Mouse (Mus musculus) spleen, adult 2 months (tissue): ENCODE results near the gene AI854703. TPM values are rescaled to one million over a fixed set of nuclear protein-coding genes. Genes with fewer than 3 reads are reported as not detected.
A peak's percentile ranks its signal among the peaks of the same experiment; 100 is the strongest.

ENCODE experiments used
- DNase-seq, 2 experiments: peaks; one replicate each; pipeline versions ENCODE4 v3.0.0 to v3.0.0-alpha.2; 2012 to 2021; ENCODE audit warnings: low spot score in 2 of 2, low read depth in 1 of 2
- H3K27ac ChIP-seq: fragments of 200-500 bp; 2 replicates; pipeline ENCODE4 v1.5.1; 2012; ENCODE audit warnings: low read length, inconsistent platforms; ENCODE audit not compliant: insufficient read depth
- H3K27me3 ChIP-seq: fragments of 200-500 bp; 2 replicates; pipeline ENCODE4 v1.6.1; 2012; ENCODE audit warnings: mild to moderate bottlenecking, moderate library complexity, low read length, inconsistent platforms; ENCODE audit not compliant: control insufficient read depth, insufficient read depth
- H3K36me3 ChIP-seq: fragments of 200-500 bp; 2 replicates; pipeline ENCODE4 v1.6.1; 2012; ENCODE audit warnings: mild to moderate bottlenecking, low read length, inconsistent platforms; ENCODE audit not compliant: control insufficient read depth, insufficient read depth
- H3K4me1 ChIP-seq: fragments of 200-500 bp; 2 replicates; pipeline ENCODE4 v1.6.1; 2011; ENCODE audit warnings: inconsistent platforms; ENCODE audit not compliant: control insufficient read depth, insufficient read depth, insufficient read length
- H3K4me3 ChIP-seq: fragments of 200-500 bp; 2 replicates; pipeline ENCODE4 v1.5.1; 2011; ENCODE audit warnings: mild to moderate bottlenecking, inconsistent platforms; ENCODE audit not compliant: insufficient read depth, insufficient read length; ENCODE audit errors: extremely low read depth
- CTCF ChIP-seq: fragments of 200-500 bp; IDR thresholded peaks from 2 replicates; pipeline ENCODE4 v1.5.1; 2011; ENCODE audit warnings: mild to moderate bottlenecking, inconsistent platforms; ENCODE audit not compliant: insufficient read depth, insufficient read length, insufficient replicate concordance; ENCODE audit errors: extremely low read depth
- POLR2A ChIP-seq: fragments of 200-500 bp; IDR thresholded peaks from 2 replicates; pipeline ENCODE4 v1.6.1; 2011; ENCODE audit warnings: low read depth, low read length, inconsistent platforms
- WGBS: fragments of 180-500 bp; shearing (Covaris S2); methylation state at CpG from one replicate; pipeline ENCODE4 v1.1.7; 2018; 5-methylcytosine and 5-hydroxymethylcytosine counted together
- polyA plus RNA-seq: library from polyadenylated mRNA; depleted of rRNA; stranded (reverse); fragments of >200 nt; gene quantifications from 2 replicates; pipeline ENCODE4 v1.2.3, GENCODE M21; 2012

Gene AI854703
- polyA plus RNA-seq, 1 experiment = 0.77 TPM

DNA sequence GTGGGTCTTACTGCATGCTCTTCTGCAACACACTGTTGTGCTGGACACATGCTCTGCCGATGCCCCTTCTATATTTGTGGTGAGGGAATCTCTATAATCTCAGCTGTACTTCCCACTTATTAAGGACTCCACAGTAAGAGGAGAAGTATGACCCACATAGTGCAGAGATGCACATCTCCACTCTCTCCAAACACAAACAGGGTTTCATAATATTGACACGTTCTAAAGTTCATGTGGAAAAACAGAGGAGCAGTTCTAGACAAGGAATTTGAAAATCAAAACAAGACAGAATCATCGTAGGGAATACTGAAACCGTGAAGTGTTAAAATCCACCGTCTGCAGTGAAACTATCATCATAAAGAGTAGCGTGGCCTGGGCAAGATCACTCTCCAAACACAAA, 34.7 kb upstream of the AI854703 start:
- Histone ChIP-seq H3K27me3 (peaks cover 1% of the 10 kb centered on the region; the same call in 1 of the 2 replicates), H3K4me3 (no peak overlapping the region), H3K4me1 (peaks cover 9% of the 10 kb centered on the region), H3K27ac (no peak overlapping the region), H3K36me3 (peaks cover 4% of the 10 kb centered on the region; the same call in 1 of the 2 replicates)
- TF ChIP-seq CTCF = no peak
- no peak for TF ChIP-seq POLR2A
- 62% methylated on average over 6 of the region's 6 CpGs for WGBS
- no peak for DNase-seq

DNA sequence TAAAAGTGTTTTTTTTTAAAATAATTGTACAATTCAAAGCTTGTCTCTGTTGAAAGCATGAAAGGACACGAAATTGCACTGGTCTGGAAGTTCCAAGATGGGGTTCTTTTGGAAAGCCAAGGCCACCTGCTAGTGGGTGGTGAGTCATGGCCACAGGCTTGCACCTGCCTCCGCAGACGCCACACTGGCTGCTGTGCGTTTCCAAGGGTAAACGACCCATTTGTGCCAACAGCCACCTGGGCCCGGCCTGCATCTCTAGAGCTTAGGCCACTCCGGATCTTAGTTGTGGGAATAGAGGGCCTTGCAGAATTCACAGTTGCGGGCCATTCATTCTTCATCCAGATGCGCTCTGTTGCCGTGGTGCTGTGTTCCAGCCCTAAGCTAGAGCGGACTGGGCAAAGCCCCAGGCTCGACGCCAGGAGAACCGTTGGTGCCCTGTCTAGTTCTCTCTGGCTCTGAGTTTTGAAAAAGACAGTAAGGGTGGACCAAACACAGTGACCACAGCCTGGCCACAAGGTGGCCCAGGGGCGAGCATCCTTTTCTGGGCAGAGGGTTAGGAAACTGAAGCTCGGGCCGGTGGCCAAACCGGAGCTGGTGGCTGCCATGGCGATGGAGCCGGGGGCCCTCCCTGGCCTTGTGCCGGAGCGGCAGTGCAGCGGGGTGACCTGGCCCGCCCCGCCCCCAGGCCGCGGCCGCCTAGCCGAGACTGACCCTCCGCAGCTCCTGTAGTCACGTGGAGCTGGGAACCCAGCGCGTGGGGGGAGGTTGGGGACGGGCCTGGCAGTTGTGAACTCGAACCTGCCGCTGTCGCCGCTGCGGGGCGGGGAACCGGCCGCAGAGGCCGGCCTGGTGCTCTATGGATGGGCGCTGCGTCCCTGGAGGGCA, 33.2 kb upstream of the AI854703 start, which contains the start of the genes Repin1 and Gm44965:
Gene Repin1, plus strand, starts transcription at position 726 of the 885 bp plus-strand sequence.
Gene Gm44965, plus strand, starts transcription at position 784 of the 885 bp plus-strand sequence.
- peak within 1 kb of the TSS; percentile 39; the same call in 1 of the 2 replicates for H3K27ac ChIP-seq
- peaks cover 9% of the 10 kb centered on the region for H3K4me1 ChIP-seq

GRCm38 (mm10) chr6:48594043-48594738, 32.4 kb upstream of the AI854703 start:
- peak overlapping the region; percentile 39; the same call in 1 of the 2 replicates for H3K27ac ChIP-seq
- H3K4me1 ChIP-seq = peaks cover 9% of the 10 kb centered on the region
- peak overlapping the region; percentile 97 for H3K4me3 ChIP-seq
- peaks cover 1% of the 10 kb centered on the region; the same call in 1 of the 2 replicates for H3K27me3 ChIP-seq
- peak in 1 of 2 experiments; percentile 11 for DNase-seq
- H3K36me3 ChIP-seq = peaks cover 10% of the 10 kb centered on the region
- TF ChIP-seq POLR2A = no peak
- no peak for TF ChIP-seq CTCF
- 2% methylated on average over 35 of the region's 41 CpGs for WGBS

More for the DNA sequence above, 33.2 kb upstream of the AI854703 start, which contains the start of the genes Repin1 and Gm44965:
- H3K27me3 ChIP-seq = peaks cover 1% of the 10 kb centered on the region; the same call in 1 of the 2 replicates
- TF ChIP-seq POLR2A (no peak), CTCF (no peak)
- peak; percentile 22 to 72 for DNase-seq
- peaks cover 10% of the 10 kb centered on the region for H3K36me3 ChIP-seq
- H3K4me3 ChIP-seq = peak within 1 kb of the TSS; percentile 97
- WGBS = 4% methylated on average over 44 of the region's 45 CpGs

DNA sequence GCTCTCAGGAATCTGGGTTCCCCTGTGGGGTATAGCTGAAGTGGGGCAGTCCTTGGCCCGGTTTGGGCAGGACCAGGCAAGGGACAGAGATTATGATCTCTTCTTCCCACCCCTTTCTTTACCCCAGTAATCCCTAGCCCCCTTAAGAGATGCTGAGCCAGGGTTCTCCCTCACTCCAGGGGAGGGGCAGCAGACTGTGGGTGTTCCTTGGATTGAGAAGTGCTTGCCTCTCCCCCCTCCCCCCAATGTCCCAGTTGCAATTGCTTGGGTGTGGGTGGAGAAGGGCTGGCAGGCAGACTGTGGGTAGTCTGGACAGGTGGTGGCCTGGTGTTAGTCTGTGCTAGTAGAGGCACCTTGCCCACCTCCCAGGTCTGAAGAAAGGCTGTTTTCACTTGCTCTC, 31.3 kb upstream of the AI854703 start:
- H3K4me3 ChIP-seq = no peak overlapping the region
- H3K4me1 ChIP-seq = peaks cover 9% of the 10 kb centered on the region
- H3K36me3 ChIP-seq = peaks cover 10% of the 10 kb centered on the region
- TF ChIP-seq POLR2A (no peak), CTCF (no peak)
- DNase-seq = no peak
- H3K27ac ChIP-seq = no peak overlapping the region
- WGBS = 29% methylated on average over 1 of the region's 1 CpGs
- H3K27me3 ChIP-seq = peaks cover 1% of the 10 kb centered on the region; the same call in 1 of the 2 replicates

DNA sequence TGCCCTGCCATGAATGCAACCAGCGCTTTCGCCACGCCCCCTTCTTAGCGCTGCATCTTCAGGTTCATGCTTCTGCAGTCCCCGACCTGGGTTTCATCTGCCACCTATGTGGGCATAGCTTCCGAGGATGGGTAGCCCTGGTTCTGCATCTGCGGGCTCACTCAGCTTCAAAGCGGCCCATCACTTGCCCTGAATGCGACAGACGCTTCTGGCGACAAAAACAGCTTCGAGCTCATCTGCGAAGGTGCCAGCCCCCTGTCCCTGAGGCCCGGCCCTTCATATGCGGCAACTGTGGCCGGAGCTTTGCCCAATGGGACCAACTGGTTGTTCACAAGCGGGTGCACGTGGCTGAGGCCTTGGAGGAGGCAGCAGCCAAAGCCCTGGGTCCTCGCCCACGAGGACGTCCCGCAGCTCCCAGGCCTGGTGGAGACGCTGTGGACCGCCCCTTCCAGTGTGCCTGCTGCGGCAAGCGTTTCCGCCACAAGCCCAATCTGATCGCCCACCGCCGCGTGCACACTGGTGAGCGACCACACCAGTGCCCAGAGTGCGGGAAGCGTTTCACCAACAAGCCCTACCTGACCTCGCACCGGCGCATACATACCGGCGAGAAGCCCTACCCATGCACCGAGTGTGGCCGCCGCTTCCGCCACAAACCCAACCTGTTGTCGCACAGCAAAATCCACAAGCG, 29.9 kb upstream of the AI854703 start:
- no peak for TF ChIP-seq POLR2A
- TF ChIP-seq CTCF = no peak

GRCm38 (mm10) chr6:48597233-48597625, 29.3 kb upstream of the AI854703 start:
- no peak for DNase-seq
- peaks cover 1% of the 10 kb centered on the region; the same call in 1 of the 2 replicates for H3K27me3 ChIP-seq
- peaks cover 9% of the 10 kb centered on the region for H3K4me1 ChIP-seq
- no peak overlapping the region for H3K4me3 ChIP-seq
- no peak for TF ChIP-seq POLR2A
- TF ChIP-seq CTCF = no peak
- H3K36me3 ChIP-seq = peaks cover 10% of the 10 kb centered on the region
- 94% methylated on average over 27 of the region's 27 CpGs for WGBS
- no peak overlapping the region for H3K27ac ChIP-seq

More for the DNA sequence above, 29.9 kb upstream of the AI854703 start:
- Histone ChIP-seq H3K36me3 (peaks cover 10% of the 10 kb centered on the region), H3K27me3 (peaks cover 1% of the 10 kb centered on the region; the same call in 1 of the 2 replicates), H3K27ac (no peak overlapping the region), H3K4me1 (peaks cover 9% of the 10 kb centered on the region), H3K4me3 (no peak overlapping the region)
- DNase-seq = no peak
- 96% methylated on average over 45 of the region's 45 CpGs for WGBS
